17 mouse cellular contexts compared by ENCODE assay signal in the genomic region with DNA sequence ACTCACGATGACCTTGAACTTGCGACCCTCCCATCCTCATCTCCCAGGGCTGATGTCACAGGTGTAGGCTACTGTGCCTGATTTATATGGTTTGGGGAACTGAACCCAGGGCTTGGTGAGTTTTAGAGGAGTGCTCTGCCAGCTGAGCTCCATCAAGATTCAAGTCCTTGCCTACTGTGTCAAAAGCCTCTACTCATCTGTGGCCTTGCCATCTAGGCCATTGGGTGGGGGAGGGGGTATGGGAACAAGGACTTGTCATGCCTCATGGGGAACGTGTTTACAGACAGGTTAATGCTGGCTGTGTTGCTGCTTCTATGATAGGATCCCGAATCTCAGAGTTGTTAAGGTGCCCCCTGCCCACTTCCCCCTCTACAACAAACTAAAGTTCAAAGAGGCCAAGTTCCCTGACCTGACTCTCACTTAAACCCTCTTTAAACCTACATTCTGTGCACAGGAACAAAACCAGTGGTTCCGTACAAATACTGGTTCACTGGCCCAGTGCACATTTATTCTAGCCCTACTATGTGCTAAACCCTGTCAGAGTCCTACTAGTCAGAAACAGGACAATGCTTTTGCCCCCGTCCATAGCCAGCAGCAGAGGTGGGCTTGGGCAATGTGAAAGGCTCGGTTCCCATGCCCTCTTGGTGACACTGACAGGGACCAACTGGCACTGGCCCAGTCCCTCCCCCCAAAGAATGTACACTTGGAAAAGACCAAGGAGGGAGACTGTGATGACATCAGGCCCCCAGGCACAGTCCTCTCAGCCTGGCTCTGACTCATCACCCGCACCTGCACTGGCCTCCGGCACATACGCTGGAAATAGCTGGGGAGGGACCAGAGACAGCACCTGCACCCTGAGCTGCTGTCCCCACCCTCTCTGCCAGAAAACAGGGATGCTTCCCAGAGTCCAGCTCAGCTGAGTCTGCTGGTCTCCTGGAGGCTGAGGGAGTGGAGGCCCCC. TPM values are rescaled to one million over a fixed set of nuclear protein-coding genes. Genes with fewer than 3 reads are reported as not detected.
A peak's percentile ranks its signal among the peaks of the same experiment; 100 is the strongest.
DNase-seq lines count a peak whose midpoint lies in the region; ATAC-seq and TF ChIP-seq lines count a peak whose summit lies in the region.
"Had no signal": no experiment of that assay in that cellular context is flagged by ENCODE, and none has a peak within 500 bp of the region (broad histone marks: within the 10 kb centered on the region; RNA-seq: fewer than 3 reads in every experiment).

No protein-coding gene starts in this region.

- H3K27me3 ChIP-seq in intestine, embryonic 15.5 days (replicated peaks), result no peaks in the 10 kb centered on the region
- no peaks in the 10 kb centered on the region for H3K27me3 ChIP-seq in intestine, postnatal 0 days (replicated peaks; ENCODE audit: control insufficient read depth, insufficient read depth, low read length)
- no peaks in the 10 kb centered on the region for H3K27me3 ChIP-seq in limb, embryonic 14.5 days (ENCODE audit: control insufficient read depth, insufficient read depth, low read length)
- H3K27me3 ChIP-seq: hindbrain, embryonic 13.5 days; neural tube, embryonic 13.5 days had no signal

- TF ChIP-seq POLR2A in limb, embryonic 14.5 days (IDR thresholded peaks at IDR 0.05; ENCODE audit: borderline replicate concordance, extremely low read depth, insufficient read depth, insufficient read length), result no peak

- peaks cover 5% of the 10 kb centered on the region for H3K4me1 ChIP-seq in intestine, embryonic 15.5 days (replicated peaks)
- no peaks in the 10 kb centered on the region for H3K4me1 ChIP-seq in intestine, postnatal 0 days (replicated peaks; ENCODE audit: control insufficient read depth, insufficient read depth, low read length)
- peaks cover under 1% of the 10 kb centered on the region for H3K4me1 ChIP-seq in limb, embryonic 14.5 days (ENCODE audit: control insufficient read depth, insufficient read depth, low read length)

- TF ChIP-seq CTCF in intestine, postnatal 0 days (IDR thresholded peaks at IDR 0.05; ENCODE audit: low read depth), result no peak

- no peaks in the 10 kb centered on the region for H3K9me3 ChIP-seq in intestine, embryonic 15.5 days
- no peaks in the 10 kb centered on the region for H3K9me3 ChIP-seq in intestine, postnatal 0 days (ENCODE audit: control insufficient read depth)
- no peaks in the 10 kb centered on the region for H3K9me3 ChIP-seq in limb, embryonic 14.5 days (ENCODE audit: control insufficient read depth, low read length)
- H3K9me3 ChIP-seq: hindbrain, embryonic 13.5 days; midbrain, embryonic 12.5 days; neural tube, embryonic 13.5 days had no signal

- no peak overlapping the region for H3K27ac ChIP-seq in intestine, embryonic 15.5 days
- H3K27ac ChIP-seq in intestine, postnatal 0 days (ENCODE audit: low read depth, low read length), result no peak overlapping the region
- H3K27ac ChIP-seq in limb, embryonic 14.5 days (replicated peaks; ENCODE audit: low read depth, low read length), result no peak overlapping the region
- H3K27ac ChIP-seq: hindbrain, embryonic 13.5 days; kidney, postnatal 0 days; liver, embryonic 14.5 days; midbrain, embryonic 12.5 days; neural tube, embryonic 13.5 days; stomach, postnatal 0 days had no signal

- no peaks in the 10 kb centered on the region for H3K36me3 ChIP-seq in intestine, embryonic 15.5 days
- H3K36me3 ChIP-seq in intestine, postnatal 0 days (ENCODE audit: control insufficient read depth, insufficient read depth), result no peaks in the 10 kb centered on the region
- H3K36me3 ChIP-seq in limb, embryonic 14.5 days (ENCODE audit: control insufficient read depth, insufficient read depth, low read length), result no peaks in the 10 kb centered on the region
- H3K36me3 ChIP-seq: hindbrain, embryonic 13.5 days; midbrain, embryonic 12.5 days; neural tube, embryonic 13.5 days had no signal

- no peak overlapping the region for H3K4me2 ChIP-seq in intestine, embryonic 15.5 days (replicated peaks)
- no peak overlapping the region for H3K4me2 ChIP-seq in intestine, postnatal 0 days (replicated peaks; ENCODE audit: low read depth)
- H3K4me2 ChIP-seq in limb, embryonic 14.5 days (replicated peaks; ENCODE audit: low read depth, low read length, severe bottlenecking), result no peak overlapping the region
- H3K4me2 ChIP-seq: hindbrain, embryonic 13.5 days; midbrain, embryonic 12.5 days; neural tube, embryonic 13.5 days had no signal

- DNase-seq in 3T3-L1 (ENCODE audit: low read depth, low spot score) (peak; percentile 52), NIH3T3 (ENCODE audit: low read depth) (peak; percentile 34)
- DNase-seq in limb, embryonic 14.5 days (ENCODE audit: low spot score), result peak; percentile 35
- no peak for DNase-seq in testis, postnatal 14 days (ENCODE audit: low spot score)
- DNase-seq in left cerebral cortex, adult 11 months (ENCODE audit: low spot score), result no peak
- no peak for DNase-seq in embryo, embryonic 9.5 days (ENCODE audit: extremely low spot score)
- DNase-seq: cerebellum, postnatal 25 days; right cerebral cortex, postnatal 4 days had no signal

- H3K9ac ChIP-seq in intestine, embryonic 15.5 days, result no peak overlapping the region
- no peak overlapping the region for H3K9ac ChIP-seq in intestine, postnatal 0 days (ENCODE audit: low read depth, low read length)
- no peak overlapping the region for H3K9ac ChIP-seq in limb, embryonic 14.5 days (ENCODE audit: low read depth, low read length, severe bottlenecking)
- H3K9ac ChIP-seq: hindbrain, embryonic 13.5 days; liver, embryonic 14.5 days; midbrain, embryonic 12.5 days; neural tube, embryonic 13.5 days had no signal

- 66% methylated on average over 10 of the region's 10 CpGs for WGBS in intestine, embryonic 15.5 days
- WGBS in intestine, postnatal 0 days, result 63% methylated on average over 10 of the region's 10 CpGs
- 71% methylated on average over 10 of the region's 10 CpGs for WGBS in limb, embryonic 14.5 days

- no peak overlapping the region for H3K4me3 ChIP-seq in intestine, embryonic 15.5 days (replicated peaks)
- no peak overlapping the region for H3K4me3 ChIP-seq in intestine, postnatal 0 days (ENCODE audit: low read depth, low read length)
- no peak overlapping the region for H3K4me3 ChIP-seq in limb, embryonic 14.5 days (replicated peaks; ENCODE audit: low read length)
- H3K4me3 ChIP-seq: erythroblast, embryonic 14.5 days; hindbrain, embryonic 13.5 days; midbrain, embryonic 12.5 days; neural tube, embryonic 13.5 days had no signal

- peak; percentile 55 for ATAC-seq in intestine, embryonic 15.5 days
- ATAC-seq in intestine, postnatal 0 days, result no peak
- no peak for ATAC-seq in limb, embryonic 14.5 days (ENCODE audit: low FRiP score, low read depth)

RNA-seq across cellular contexts. Expression of a gene that starts 33.1 kb away (rescaled TPM):
- 269 and 285 TPM in 2 replicates for polyA plus RNA-seq in intestine, embryonic 15.5 days (2015; fragmentation: Nextera tagmentation; extraction: Ambion mirVana)
- polyA plus RNA-seq in intestine, postnatal 0 days (2015; fragmentation: Nextera tagmentation; extraction: Ambion mirVana), result 106 and 118 TPM in 2 replicates
- 417 and 561 TPM in 2 replicates for polyA plus RNA-seq in limb, embryonic 14.5 days (2012; rRNA removed)
- polyA plus RNA-seq in limb, embryonic 14.5 days (2014; fragmentation: Nextera tagmentation; extraction: Ambion mirVana), result 500 and 565 TPM in 2 replicates

RNA-seq across cellular contexts. Expression of a gene that starts 57.0 kb away (rescaled TPM):
- 464 and 472 TPM in 2 replicates for polyA plus RNA-seq in intestine, embryonic 15.5 days (2015; fragmentation: Nextera tagmentation; extraction: Ambion mirVana)
- polyA plus RNA-seq in intestine, postnatal 0 days (2015; fragmentation: Nextera tagmentation; extraction: Ambion mirVana), result 268 and 276 TPM in 2 replicates
- 1,058 and 1,343 TPM in 2 replicates for polyA plus RNA-seq in limb, embryonic 14.5 days (2012; rRNA removed)
- 547 and 591 TPM in 2 replicates for polyA plus RNA-seq in limb, embryonic 14.5 days (2014; fragmentation: Nextera tagmentation; extraction: Ambion mirVana)

Comparison
In these comparisons a context has a peak if more than half of its experiments do, and no peak if none do; other contexts are left out.
1. DNase-seq: peak in 3T3-L1 (single experiment), NIH3T3 (single experiment) and limb, embryonic 14.5 days (single experiment); none in testis, postnatal 14 days (single experiment), left cerebral cortex, adult 11 months (single experiment) and embryo, embryonic 9.5 days (single experiment).